Mouse (Mus musculus) brain, embryonic 14.5 days (tissue): Measurements from ENCODE around the gene Dgki. TPM values are rescaled to one million over a fixed set of nuclear protein-coding genes. Genes with fewer than 3 reads are reported as not detected.
"Not testable (repeated sequence)": the region's sequence is repeated elsewhere in the genome, so short reads cannot be mapped to it uniquely, and the experiment has no call there.

ENCODE experiments used
- DNase-seq: peaks from one replicate; pipeline ENCODE4 v3.0.0-alpha.2; 2011; ENCODE audit warnings: low read depth
- CTCF ChIP-seq: fragments of 200-500 bp; IDR thresholded peaks from 2 replicates; pipeline ENCODE4 v1.5.1; 2012; ENCODE audit warnings: inconsistent platforms, mild to moderate bottlenecking, moderate library complexity, borderline replicate concordance; ENCODE audit not compliant: insufficient read depth, insufficient read length; ENCODE audit errors: extremely low read depth
- POLR2A ChIP-seq: fragments of 200-500 bp; IDR thresholded peaks from 2 replicates; pipeline ENCODE4 v1.6.1; 2012; ENCODE audit warnings: mild to moderate bottlenecking, inconsistent platforms, borderline replicate concordance; ENCODE audit not compliant: poor library complexity, insufficient read depth, insufficient read length, severe bottlenecking; ENCODE audit errors: extremely low read depth
- polyA plus RNA-seq: library from polyadenylated mRNA; depleted of rRNA; stranded (reverse); fragments of >200 nt; gene quantifications from 2 replicates; pipeline ENCODE4 v1.2.3, GENCODE M21; 2012

Gene Dgki
- polyA plus RNA-seq, 1 experiment = 6.5 TPM

- peak; percentile 52 for DNase-seq
- no peak for TF ChIP-seq CTCF
- no peak for TF ChIP-seq POLR2A
Observed at GRCm38 (mm10) chr6:37131257-37131656, 168.7 kb downstream of the Dgki start.

DNA sequence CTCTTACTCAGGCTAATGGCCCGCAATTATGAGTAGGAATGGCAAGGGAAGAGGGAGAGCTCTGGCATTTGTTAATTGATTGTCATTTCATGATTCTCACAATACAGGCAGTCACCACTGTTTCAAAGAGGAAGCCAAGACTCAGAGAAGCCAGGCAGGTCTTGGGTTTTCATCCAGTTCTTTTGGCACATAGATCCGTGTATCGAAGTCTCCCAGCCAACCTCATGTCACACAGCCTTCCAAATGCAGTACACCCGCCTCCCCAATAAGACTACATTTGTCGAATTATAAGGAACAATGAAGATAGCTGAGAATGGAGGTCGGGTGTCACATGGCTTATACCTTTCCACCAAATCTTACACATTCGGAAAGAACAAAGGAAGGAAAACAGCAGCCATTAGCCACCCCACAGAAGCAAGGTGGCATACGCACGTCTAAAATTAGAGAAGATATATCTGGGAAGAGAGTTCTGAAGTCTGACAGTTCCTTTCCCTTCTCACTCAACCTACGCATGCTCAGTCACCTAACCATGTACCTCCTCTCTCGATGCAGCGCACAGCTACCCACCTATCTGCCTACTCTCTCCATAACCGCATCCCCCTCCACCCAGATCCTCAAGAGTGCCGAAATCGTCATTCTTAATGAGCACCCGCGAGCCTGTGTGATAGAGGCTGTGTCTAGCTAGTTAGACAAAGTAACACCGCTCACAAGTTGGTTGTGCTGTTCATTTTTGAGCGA is 179.4 kb downstream of the Dgki start:
- no peak for DNase-seq
- TF ChIP-seq POLR2A (no peak), CTCF (no peak)

GRCm38 (mm10) chr6:37119205-37119604 is 180.8 kb downstream of the Dgki start:
- TF ChIP-seq CTCF (no peak), POLR2A (no peak)
- no peak for DNase-seq

GRCm38 (mm10) chr6:37113048-37113447 is 186.9 kb downstream of the Dgki start:
- TF ChIP-seq CTCF = no peak
- TF ChIP-seq POLR2A = no peak
- no peak for DNase-seq

DNA sequence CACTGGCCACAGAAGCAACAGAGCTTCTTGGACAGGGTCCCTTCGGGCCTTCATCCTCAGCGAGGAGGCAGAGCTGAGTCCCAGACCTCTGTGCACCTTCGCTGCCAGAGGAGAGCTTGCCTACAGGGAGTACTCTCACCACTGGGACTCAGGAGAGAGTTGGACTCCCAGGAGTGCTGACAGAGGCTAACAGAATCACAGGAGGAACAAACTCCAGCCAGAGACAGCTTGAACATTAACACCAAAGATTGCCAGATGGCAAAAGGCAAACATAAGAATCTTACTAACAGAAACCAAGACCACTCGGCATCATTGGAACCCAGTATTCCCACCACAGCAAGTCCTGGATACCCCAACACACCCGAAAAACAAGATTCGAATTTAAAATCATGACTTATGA is 193.7 kb downstream of the Dgki start:
- not testable (repeated sequence) for DNase-seq

DNA sequence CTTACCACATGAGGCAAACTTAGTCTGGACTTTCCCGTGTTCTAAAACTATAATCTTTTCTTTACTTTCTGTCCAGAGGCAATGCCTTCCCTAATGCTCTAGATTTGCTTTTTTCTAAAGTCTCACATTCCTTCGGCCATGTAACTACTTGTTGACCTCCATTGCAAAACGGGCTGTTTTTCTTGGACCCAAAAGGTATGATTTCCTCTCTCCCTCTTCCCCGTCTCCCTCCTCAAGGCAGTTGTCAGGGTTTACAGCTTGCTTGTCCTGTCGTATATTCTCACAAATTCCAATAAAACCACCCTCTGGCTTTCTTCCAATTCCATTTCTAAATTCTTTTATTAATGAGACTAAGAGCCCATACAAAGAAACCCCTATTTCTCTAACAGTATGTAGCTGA is 199.6 kb downstream of the Dgki start:
- no peak for DNase-seq
- TF ChIP-seq POLR2A (no peak), CTCF (no peak)

DNA sequence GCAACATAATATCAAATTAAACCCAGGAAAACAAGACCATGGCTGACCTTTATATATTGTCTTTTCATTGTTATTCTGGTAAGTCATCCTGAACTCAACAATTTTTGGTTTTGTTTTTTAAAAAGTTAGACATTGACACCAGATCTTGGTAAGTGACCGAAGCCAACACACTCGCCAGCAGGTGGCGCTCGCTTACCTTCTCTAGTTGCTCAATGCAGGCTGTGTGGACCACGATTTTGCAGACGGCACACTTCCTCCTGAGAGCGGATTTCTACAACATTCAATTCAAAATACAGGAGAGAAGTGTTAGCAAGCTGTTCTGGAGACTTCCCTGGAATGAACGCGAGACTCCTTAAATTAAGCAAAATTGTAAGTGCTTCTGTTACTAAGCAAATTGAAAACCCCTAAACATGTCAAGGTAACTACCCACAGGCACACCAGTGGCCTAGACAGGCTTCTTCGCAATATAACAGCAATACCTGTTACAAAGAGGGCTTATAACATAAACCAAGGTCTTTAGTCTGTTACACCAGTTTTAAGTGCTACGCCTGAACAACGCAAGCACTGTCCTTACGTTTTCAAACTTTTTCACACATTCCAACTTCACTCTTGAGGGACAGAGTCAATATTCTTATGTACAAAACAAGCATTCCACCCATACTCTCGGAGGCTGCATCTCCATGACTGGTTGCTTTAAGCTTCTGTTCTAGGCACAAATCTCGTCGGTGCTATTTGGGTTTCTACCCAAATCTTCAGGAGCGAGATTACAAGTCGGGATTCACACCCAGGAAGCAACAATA is 202.4 kb downstream of the Dgki start:
- TF ChIP-seq CTCF = peak; percentile 93
- no peak for TF ChIP-seq POLR2A
- DNase-seq = peak; percentile 95

- TF ChIP-seq CTCF (no peak), POLR2A (no peak)
- DNase-seq = peak; percentile 33
Observed at GRCm38 (mm10) chr6:37096840-37097305, 203.1 kb downstream of the Dgki start.

DNA sequence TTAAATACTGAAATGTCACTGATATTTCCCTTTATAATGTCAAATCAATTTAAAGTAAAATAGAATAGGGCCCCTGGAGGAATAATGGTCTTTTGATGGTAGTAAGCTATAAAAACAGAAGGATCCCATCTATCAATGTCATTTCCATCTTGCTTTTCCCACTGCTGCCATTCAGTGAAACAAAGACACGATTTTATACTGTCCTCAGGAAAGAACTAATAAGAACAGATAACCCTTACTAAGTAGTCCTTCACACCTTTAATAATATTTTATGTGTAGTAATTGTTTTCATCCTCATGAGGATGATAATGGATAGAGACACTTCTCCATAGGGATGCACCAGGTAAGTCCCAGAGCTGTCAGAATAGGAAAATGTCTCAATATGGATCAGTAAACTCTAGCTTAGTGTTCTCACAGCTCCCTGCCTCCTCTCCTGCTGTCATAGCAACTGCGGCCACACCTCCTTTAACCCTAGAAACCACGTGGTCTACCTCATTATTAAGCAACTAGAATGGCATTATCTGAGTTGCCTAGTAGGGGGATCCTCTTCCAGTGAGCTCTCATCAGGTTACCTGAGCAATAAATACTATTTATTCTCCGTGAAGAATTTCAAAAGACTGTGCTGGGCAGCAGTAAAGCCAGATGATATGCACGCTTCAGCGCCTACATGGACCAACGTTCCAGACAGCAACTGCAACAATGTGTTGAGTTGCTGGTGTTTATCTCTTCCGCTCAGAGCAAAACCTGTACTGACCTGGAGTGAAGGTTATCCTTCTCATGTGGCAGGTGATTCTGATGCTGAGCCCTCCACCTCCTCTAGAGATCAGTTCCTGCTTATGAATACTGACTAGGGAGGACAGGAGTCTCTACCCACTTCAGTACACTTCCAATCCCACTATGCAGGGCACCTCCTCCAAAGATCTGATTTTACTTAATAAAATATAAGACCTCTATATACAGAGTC is 210.6 kb downstream of the Dgki start:
- peak; percentile 71 for DNase-seq
- TF ChIP-seq POLR2A (no peak), CTCF (no peak)

DNA sequence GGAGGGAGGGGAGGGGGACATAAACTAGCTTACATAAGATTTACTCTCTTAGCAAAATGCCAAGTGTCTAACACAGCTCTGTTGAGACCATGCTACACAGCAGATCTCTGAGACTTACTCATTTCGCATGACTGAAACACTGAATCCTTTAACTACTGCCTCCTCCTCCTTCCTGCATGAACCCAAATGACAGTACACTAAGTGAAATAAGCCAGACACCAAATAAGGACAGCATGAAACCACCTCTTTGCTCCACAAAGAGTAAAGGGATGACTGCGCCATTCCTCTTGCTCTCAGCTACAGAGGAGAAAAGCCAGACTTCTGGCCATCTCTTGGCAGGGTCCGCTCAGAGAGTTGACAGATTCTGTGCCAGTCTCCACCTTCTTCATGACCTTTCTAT is 217.0 kb downstream of the Dgki start:
- no peak for DNase-seq
- no peak for TF ChIP-seq POLR2A
- no peak for TF ChIP-seq CTCF
